Mouse (Mus musculus): ENCODE measurements around the gene Kcne1l. TPM values are rescaled to one million over a fixed set of nuclear protein-coding genes. Genes with fewer than 3 reads are reported as not detected.
A peak's percentile ranks its signal among the peaks of the same experiment; 100 is the strongest.

Gene Kcne1l
- 0.52 TPM in 1 of 2 replicates, not detected in the other for polyA plus RNA-seq (2011; ENCODE audit: insufficient read depth, insufficient read length, low read depth, missing spikeins)

DNA sequence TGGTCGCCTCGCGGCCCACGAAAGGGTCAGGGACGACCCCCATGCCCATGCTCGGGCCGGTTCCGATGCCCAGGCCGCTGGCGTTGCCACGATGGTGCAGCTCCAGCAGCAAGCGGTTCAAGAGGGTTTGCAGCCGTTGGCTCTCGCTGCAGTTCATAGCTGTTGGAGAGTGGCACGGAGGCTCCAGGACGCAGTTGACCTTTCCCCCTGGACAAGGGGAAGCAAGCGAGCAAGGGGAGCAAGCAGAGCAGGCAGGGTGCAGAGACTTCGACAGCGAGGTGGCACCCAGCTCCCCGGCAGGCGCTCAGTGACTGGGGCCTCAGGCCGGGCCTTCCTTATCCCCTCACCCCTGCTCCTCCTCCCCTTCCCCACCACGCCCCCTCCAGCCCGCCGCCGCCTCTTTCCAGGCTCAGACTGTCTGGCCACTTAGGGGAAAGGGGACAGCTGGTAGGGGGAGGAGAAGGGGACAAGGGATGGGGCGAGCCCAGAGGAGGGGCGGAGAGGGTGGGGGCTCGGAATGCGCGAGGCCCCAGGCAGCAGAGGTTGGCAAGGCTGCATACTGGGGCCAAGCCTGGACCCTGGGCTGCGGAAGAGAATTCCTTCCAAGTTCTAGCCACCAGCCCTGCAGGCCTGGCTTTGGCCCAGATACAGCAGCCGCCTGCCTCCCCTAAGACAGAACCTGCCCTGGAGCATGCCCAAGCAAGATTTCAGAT lies at the start of gene Kcne1l:
TSS of gene Kcne1l (minus strand) at position 426 of the 713 bp plus-strand sequence.
- peak within 1 kb of the TSS; percentile 61 for H3K4me3 ChIP-seq (ENCODE audit: low read depth, low read length)
- H3K9ac ChIP-seq (ENCODE audit: low read depth, poor library complexity, severe bottlenecking), result 0 out of 2 replicates have a peak within 1 kb of the TSS, but pooled peaks have one; percentile 36
- no peak for TF ChIP-seq POLR2A (IDR thresholded peaks at IDR 0.05; ENCODE audit: insufficient read depth, low read length)
- no peak for TF ChIP-seq EP300 (IDR thresholded peaks at IDR 0.05; ENCODE audit: insufficient read depth, low read depth, low read length)
- TF ChIP-seq CTCF (IDR thresholded peaks at IDR 0.05; ENCODE audit: low read depth, low read length), result no peak
- no peak within 1 kb of the TSS for H3K27ac ChIP-seq (ENCODE audit: insufficient read depth, low read length)
- H3K36me3 ChIP-seq (ENCODE audit: control insufficient read depth, insufficient read depth, low read length, poor library complexity, severe bottlenecking), result no peaks in the 10 kb centered on the region
- no peaks in the 10 kb centered on the region for H3K9me3 ChIP-seq (replicated peaks; ENCODE audit: control insufficient read depth, insufficient read depth, low read length, poor library complexity, severe bottlenecking)
- no peaks in the 10 kb centered on the region for H3K4me1 ChIP-seq (ENCODE audit: control insufficient read depth, insufficient read depth, low read length)
- no peaks in the 10 kb centered on the region for H3K27me3 ChIP-seq (ENCODE audit: control insufficient read depth, insufficient read depth, low read length, poor library complexity, severe bottlenecking)

- Histone ChIP-seq H3K27ac (ENCODE audit: insufficient read depth, low read length) (no peak overlapping the region), H3K4me1 (ENCODE audit: control insufficient read depth, insufficient read depth, low read length) (no peaks in the 10 kb centered on the region), H3K9ac (ENCODE audit: low read depth, poor library complexity, severe bottlenecking) (no peak overlapping the region), H3K4me3 (ENCODE audit: low read depth, low read length) (no peak overlapping the region), H3K27me3 (ENCODE audit: control insufficient read depth, insufficient read depth, low read length, poor library complexity, severe bottlenecking) (no peaks in the 10 kb centered on the region), H3K9me3 (replicated peaks; ENCODE audit: control insufficient read depth, insufficient read depth, low read length, poor library complexity, severe bottlenecking) (no peaks in the 10 kb centered on the region), H3K36me3 (ENCODE audit: control insufficient read depth, insufficient read depth, low read length, poor library complexity, severe bottlenecking) (0 out of 2 replicates have a peak, but pooled peaks cover 3% of the 10 kb centered on the region)
- TF ChIP-seq POLR2A (IDR thresholded peaks at IDR 0.05; ENCODE audit: insufficient read depth, low read length) (no peak), CTCF (IDR thresholded peaks at IDR 0.05; ENCODE audit: low read depth, low read length) (no peak), EP300 (IDR thresholded peaks at IDR 0.05; ENCODE audit: insufficient read depth, low read depth, low read length) (no peak)
Measured at GRCm38 (mm10) chrX:142336207-142336606, 30.1 kb upstream of the Kcne1l start.

DNA sequence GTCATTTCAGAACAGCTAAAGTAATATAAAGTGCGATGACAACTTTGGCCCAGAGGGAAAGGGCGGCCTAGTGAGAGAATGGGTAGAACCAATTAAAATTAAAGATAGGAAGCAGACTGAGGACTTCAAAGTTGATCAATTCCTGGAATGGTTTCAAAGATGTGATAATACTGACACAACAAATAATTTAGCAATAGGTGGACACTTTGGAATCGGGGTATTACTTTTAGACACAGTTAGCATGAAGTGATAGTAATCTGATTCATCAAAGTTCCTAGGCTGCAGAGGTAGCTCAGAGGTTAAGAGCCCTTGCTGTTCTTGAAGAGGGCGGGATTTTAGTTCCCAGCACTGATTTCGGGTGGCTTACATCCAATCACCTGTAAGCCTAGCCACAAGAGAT lies 29.4 kb upstream of the Kcne1l start:
- TF ChIP-seq EP300 (IDR thresholded peaks at IDR 0.05; ENCODE audit: insufficient read depth, low read depth, low read length), result no peak
- TF ChIP-seq CTCF (IDR thresholded peaks at IDR 0.05; ENCODE audit: low read depth, low read length), result no peak
- TF ChIP-seq POLR2A (IDR thresholded peaks at IDR 0.05; ENCODE audit: insufficient read depth, low read length), result no peak
- Histone ChIP-seq H3K4me1 (ENCODE audit: control insufficient read depth, insufficient read depth, low read length) (no peaks in the 10 kb centered on the region), H3K27ac (ENCODE audit: insufficient read depth, low read length) (no peak overlapping the region), H3K27me3 (ENCODE audit: control insufficient read depth, insufficient read depth, low read length, poor library complexity, severe bottlenecking) (no peaks in the 10 kb centered on the region), H3K9me3 (replicated peaks; ENCODE audit: control insufficient read depth, insufficient read depth, low read length, poor library complexity, severe bottlenecking) (no peaks in the 10 kb centered on the region), H3K36me3 (ENCODE audit: control insufficient read depth, insufficient read depth, low read length, poor library complexity, severe bottlenecking) (0 out of 2 replicates have a peak, but pooled peaks cover 3% of the 10 kb centered on the region), H3K9ac (ENCODE audit: low read depth, poor library complexity, severe bottlenecking) (no peak overlapping the region), H3K4me3 (ENCODE audit: low read depth, low read length) (no peak overlapping the region)

DNA sequence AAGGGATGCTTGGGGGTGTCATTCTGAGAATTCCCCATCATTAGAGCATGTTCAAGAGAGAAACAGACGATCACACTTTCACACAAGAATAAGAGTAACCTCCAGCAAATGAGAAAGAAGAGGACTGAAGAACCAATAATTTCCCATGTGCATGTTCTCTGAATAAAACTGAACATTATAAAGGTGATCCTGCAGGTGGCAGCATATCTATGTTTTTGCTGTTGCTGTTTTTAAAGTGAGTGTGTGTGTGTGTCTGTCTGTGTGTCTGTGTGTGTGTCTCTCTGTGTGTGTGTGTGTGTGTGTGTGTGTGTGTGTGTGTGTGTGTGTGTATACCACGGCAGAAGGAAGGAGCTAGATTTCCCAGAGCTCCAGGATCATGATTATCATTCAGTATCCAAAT lies 19.7 kb upstream of the Kcne1l start:
- TF ChIP-seq POLR2A (IDR thresholded peaks at IDR 0.05; ENCODE audit: insufficient read depth, low read length) (no peak), CTCF (IDR thresholded peaks at IDR 0.05; ENCODE audit: low read depth, low read length) (no peak), EP300 (IDR thresholded peaks at IDR 0.05; ENCODE audit: insufficient read depth, low read depth, low read length) (no peak)
- Histone ChIP-seq H3K4me1 (ENCODE audit: control insufficient read depth, insufficient read depth, low read length) (no peaks in the 10 kb centered on the region), H3K27ac (ENCODE audit: insufficient read depth, low read length) (no peak overlapping the region), H3K27me3 (ENCODE audit: control insufficient read depth, insufficient read depth, low read length, poor library complexity, severe bottlenecking) (no peaks in the 10 kb centered on the region), H3K9me3 (replicated peaks; ENCODE audit: control insufficient read depth, insufficient read depth, low read length, poor library complexity, severe bottlenecking) (no peaks in the 10 kb centered on the region), H3K36me3 (ENCODE audit: control insufficient read depth, insufficient read depth, low read length, poor library complexity, severe bottlenecking) (no peaks in the 10 kb centered on the region), H3K4me3 (ENCODE audit: low read depth, low read length) (no peak overlapping the region), H3K9ac (ENCODE audit: low read depth, poor library complexity, severe bottlenecking) (no peak overlapping the region)

DNA sequence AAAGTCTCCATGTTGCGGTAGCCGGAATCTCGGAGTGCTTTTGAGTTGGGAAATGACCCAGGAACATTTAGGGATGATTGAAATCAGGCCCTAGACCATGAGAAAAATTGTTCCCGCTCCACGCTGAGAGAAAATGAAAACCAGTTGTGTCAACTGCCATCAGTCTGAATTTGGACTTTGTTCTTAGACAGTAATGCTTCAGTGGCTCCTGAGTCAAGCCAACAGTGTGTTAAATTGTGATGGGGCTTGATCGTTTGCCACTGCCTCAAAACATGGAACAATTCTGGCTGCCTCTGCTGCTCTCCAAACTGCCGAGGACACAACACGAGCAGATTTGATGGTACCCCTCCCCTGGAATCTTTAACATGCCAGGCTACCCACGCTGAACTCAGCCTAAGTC lies 10.0 kb upstream of the Kcne1l start:
- no peaks in the 10 kb centered on the region for H3K36me3 ChIP-seq (ENCODE audit: control insufficient read depth, insufficient read depth, low read length, poor library complexity, severe bottlenecking)
- no peaks in the 10 kb centered on the region for H3K4me1 ChIP-seq (ENCODE audit: control insufficient read depth, insufficient read depth, low read length)
- TF ChIP-seq POLR2A (IDR thresholded peaks at IDR 0.05; ENCODE audit: insufficient read depth, low read length), result no peak
- TF ChIP-seq EP300 (IDR thresholded peaks at IDR 0.05; ENCODE audit: insufficient read depth, low read depth, low read length), result no peak
- TF ChIP-seq CTCF (IDR thresholded peaks at IDR 0.05; ENCODE audit: low read depth, low read length), result no peak
- H3K4me3 ChIP-seq (ENCODE audit: low read depth, low read length), result no peak overlapping the region
- H3K9ac ChIP-seq (ENCODE audit: low read depth, poor library complexity, severe bottlenecking), result no peak overlapping the region
- H3K9me3 ChIP-seq (replicated peaks; ENCODE audit: control insufficient read depth, insufficient read depth, low read length, poor library complexity, severe bottlenecking), result no peaks in the 10 kb centered on the region
- H3K27ac ChIP-seq (ENCODE audit: insufficient read depth, low read length), result no peak overlapping the region
- H3K27me3 ChIP-seq (ENCODE audit: control insufficient read depth, insufficient read depth, low read length, poor library complexity, severe bottlenecking), result no peaks in the 10 kb centered on the region

DNA sequence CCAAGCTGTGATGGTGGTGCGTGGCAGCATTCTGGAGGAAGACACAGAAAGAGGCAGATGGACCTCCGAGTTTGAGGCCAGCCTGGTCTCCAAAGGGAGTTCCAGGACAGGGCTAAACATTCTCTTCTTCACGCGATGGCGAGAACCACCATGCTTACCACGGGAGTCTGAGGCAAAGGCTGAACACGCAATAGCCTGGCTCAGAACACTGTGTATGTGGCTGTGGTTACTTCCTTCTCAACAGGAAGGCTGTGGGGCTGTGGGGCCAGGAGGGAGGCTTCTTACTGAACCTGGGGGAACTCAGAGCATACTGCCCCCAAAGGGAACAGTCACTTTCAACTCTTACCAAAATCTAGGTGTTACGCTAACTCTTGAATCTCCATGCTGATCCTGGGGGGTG lies 9.2 kb upstream of the Kcne1l start:
- H3K4me3 ChIP-seq (ENCODE audit: low read depth, low read length), result no peak overlapping the region
- H3K4me1 ChIP-seq (ENCODE audit: control insufficient read depth, insufficient read depth, low read length), result no peaks in the 10 kb centered on the region
- H3K27me3 ChIP-seq (ENCODE audit: control insufficient read depth, insufficient read depth, low read length, poor library complexity, severe bottlenecking), result no peaks in the 10 kb centered on the region
- no peaks in the 10 kb centered on the region for H3K36me3 ChIP-seq (ENCODE audit: control insufficient read depth, insufficient read depth, low read length, poor library complexity, severe bottlenecking)
- no peak for TF ChIP-seq EP300 (IDR thresholded peaks at IDR 0.05; ENCODE audit: insufficient read depth, low read depth, low read length)
- no peak for TF ChIP-seq POLR2A (IDR thresholded peaks at IDR 0.05; ENCODE audit: insufficient read depth, low read length)
- TF ChIP-seq CTCF (IDR thresholded peaks at IDR 0.05; ENCODE audit: low read depth, low read length), result no peak
- no peak overlapping the region for H3K27ac ChIP-seq (ENCODE audit: insufficient read depth, low read length)
- H3K9me3 ChIP-seq (replicated peaks; ENCODE audit: control insufficient read depth, insufficient read depth, low read length, poor library complexity, severe bottlenecking), result no peaks in the 10 kb centered on the region
- no peak overlapping the region for H3K9ac ChIP-seq (ENCODE audit: low read depth, poor library complexity, severe bottlenecking)

Measured in ES-Bruce4 (cell line).